ENCODE assay signal across 27 mouse cellular contexts in the genomic region with DNA sequence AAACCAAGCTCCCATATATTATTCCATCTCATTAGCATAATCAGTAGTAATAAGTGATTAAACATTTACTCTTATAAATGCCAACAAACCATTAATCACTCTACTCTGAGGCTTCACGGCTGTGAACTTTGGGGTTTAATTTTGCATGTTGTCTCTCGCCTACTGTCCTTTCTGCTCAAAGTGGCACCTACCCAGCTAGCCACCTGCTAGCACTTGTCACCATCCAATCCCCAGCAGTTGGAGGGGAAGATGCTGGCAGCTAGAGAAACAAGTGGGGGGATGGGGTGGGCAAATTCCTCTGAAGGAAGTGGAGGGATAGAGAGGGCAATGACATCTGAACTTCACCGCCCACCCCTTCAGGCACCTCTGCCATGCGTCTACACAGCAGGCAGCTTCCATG.
DNase-seq lines count a peak whose midpoint lies in the region; ATAC-seq and TF ChIP-seq lines count a peak whose summit lies in the region.
"Had no signal": no experiment of that assay in that cellular context is flagged by ENCODE, and none has a peak within 500 bp of the region (broad histone marks: within the 10 kb centered on the region; RNA-seq: fewer than 3 reads in every experiment).

No protein-coding gene starts in this region.

- whole genome bisulfite sequencing in forebrain, embryonic 13.5 days: 58% methylated on average over 4 of the region's 4 CpGs
- 63% methylated on average over 4 of the region's 4 CpGs for WGBS in forebrain, embryonic 10.5 days
- 38% methylated on average over 4 of the region's 4 CpGs for whole genome bisulfite sequencing in hindbrain, postnatal 0 days
- WGBS in hindbrain, embryonic 12.5 days: 59% methylated on average over 4 of the region's 4 CpGs

- no peak overlapping the region for H3K27ac ChIP-seq in forebrain, embryonic 13.5 days
- no peak overlapping the region for H3K27ac ChIP-seq in forebrain, embryonic 10.5 days
- H3K27ac ChIP-seq in hindbrain, postnatal 0 days: no peak overlapping the region
- no peak overlapping the region for H3K27ac ChIP-seq in hindbrain, embryonic 12.5 days
- H3K27ac ChIP-seq: embryonic facial prominence, embryonic 10.5 days; embryonic facial prominence, embryonic 13.5 days; heart, adult 2 months; heart, embryonic 10.5 days; heart, embryonic 13.5 days; hindbrain, embryonic 15.5 days; intestine, embryonic 15.5 days had no signal

- H3K4me1 ChIP-seq in forebrain, embryonic 13.5 days: peaks cover 28% of the 10 kb centered on the region
- peaks cover 27% of the 10 kb centered on the region for H3K4me1 ChIP-seq in forebrain, embryonic 10.5 days
- no peaks in the 10 kb centered on the region for H3K4me1 ChIP-seq in hindbrain, postnatal 0 days (ENCODE audit: insufficient read depth, low read length)
- peaks cover 16% of the 10 kb centered on the region for H3K4me1 ChIP-seq in hindbrain, embryonic 12.5 days
- H3K4me1 ChIP-seq: heart, embryonic 10.5 days; heart, embryonic 13.5 days; intestine, embryonic 15.5 days had no signal

- TF ChIP-seq CTCF in hindbrain, postnatal 0 days (IDR thresholded peaks at IDR 0.05; ENCODE audit: low read depth): no peak
- no peak for TF ChIP-seq CTCF in brain, embryonic 14.5 days (IDR thresholded peaks at IDR 0.05; ENCODE audit: borderline replicate concordance, extremely low read depth, insufficient read depth, insufficient read length)

- H3K4me3 ChIP-seq in forebrain, embryonic 13.5 days: no peak overlapping the region
- H3K4me3 ChIP-seq in forebrain, embryonic 10.5 days: no peak overlapping the region
- no peak overlapping the region for H3K4me3 ChIP-seq in hindbrain, postnatal 0 days (ENCODE audit: low read length)
- no peak overlapping the region for H3K4me3 ChIP-seq in hindbrain, embryonic 12.5 days
- H3K4me3 ChIP-seq: embryonic facial prominence, embryonic 10.5 days; embryonic facial prominence, embryonic 13.5 days; erythroblast, embryonic 14.5 days; heart, adult 2 months; heart, embryonic 10.5 days; heart, embryonic 13.5 days; hindbrain, embryonic 15.5 days; intestine, embryonic 15.5 days had no signal

- H3K9me3 ChIP-seq in forebrain, embryonic 13.5 days (replicated peaks): no peaks in the 10 kb centered on the region
- no peaks in the 10 kb centered on the region for H3K9me3 ChIP-seq in forebrain, embryonic 10.5 days
- no peaks in the 10 kb centered on the region for H3K9me3 ChIP-seq in hindbrain, postnatal 0 days (ENCODE audit: low read length)
- no peaks in the 10 kb centered on the region for H3K9me3 ChIP-seq in hindbrain, embryonic 12.5 days (replicated peaks)
- H3K9me3 ChIP-seq: embryonic facial prominence, embryonic 10.5 days; embryonic facial prominence, embryonic 13.5 days; heart, embryonic 10.5 days; heart, embryonic 13.5 days; hindbrain, embryonic 15.5 days; intestine, embryonic 15.5 days had no signal

- H3K4me2 ChIP-seq in forebrain, embryonic 13.5 days: no peak overlapping the region
- no peak overlapping the region for H3K4me2 ChIP-seq in hindbrain, postnatal 0 days (ENCODE audit: low read depth, low read length)
- no peak overlapping the region for H3K4me2 ChIP-seq in hindbrain, embryonic 12.5 days (replicated peaks)
- H3K4me2 ChIP-seq: embryonic facial prominence, embryonic 13.5 days; heart, embryonic 13.5 days; hindbrain, embryonic 15.5 days; intestine, embryonic 15.5 days had no signal

- no peak for DNase-seq in forebrain, embryonic 10.5 days (ENCODE audit: extremely low spot score, low spot score)
- peak; percentile 21 for DNase-seq in hindbrain, postnatal 0 days (ENCODE audit: low spot score)
- peak; percentile 12 for DNase-seq in brain, adult 2 months (ENCODE audit: low read depth, low spot score)
- DNase-seq in brain, embryonic 14.5 days (ENCODE audit: low read depth): peak; percentile 62
- DNase-seq: adrenal gland, adult 8-10 months; adrenal gland, postnatal 25 days; cerebellum, adult 18-20 months; cerebellum, adult 9-10 months; cerebellum, postnatal 36 days; embryo, embryonic 11 days; gastrocnemius, postnatal 10 days; gastrocnemius, postnatal 36 days; heart, adult 2 months; heart, postnatal 14 days; heart, postnatal 4 days; kidney, adult 11 months; kidney, adult 8-10 months had no signal

- peak; percentile 53; the same call in 1 of the 2 replicates for ATAC-seq in forebrain, embryonic 13.5 days
- ATAC-seq in hindbrain, postnatal 0 days: no peak
- ATAC-seq in hindbrain, embryonic 12.5 days (ENCODE audit: low FRiP score): no peak
- ATAC-seq: activated CD4-positive, CD25-positive, alpha-beta regulatory T cell, adult 4 months; intestine, embryonic 15.5 days had no signal

- H3K36me3 ChIP-seq in forebrain, embryonic 13.5 days (ENCODE audit: poor library complexity, severe bottlenecking): no peaks in the 10 kb centered on the region
- H3K36me3 ChIP-seq in forebrain, embryonic 10.5 days (replicated peaks): no peaks in the 10 kb centered on the region
- no peaks in the 10 kb centered on the region for H3K36me3 ChIP-seq in hindbrain, postnatal 0 days (ENCODE audit: insufficient read depth, low read length)
- no peaks in the 10 kb centered on the region for H3K36me3 ChIP-seq in hindbrain, embryonic 12.5 days
- H3K36me3 ChIP-seq: embryonic facial prominence, embryonic 10.5 days; embryonic facial prominence, embryonic 13.5 days; heart, embryonic 10.5 days; heart, embryonic 13.5 days; hindbrain, embryonic 15.5 days; intestine, embryonic 15.5 days had no signal

- H3K9ac ChIP-seq in forebrain, embryonic 13.5 days: no peak overlapping the region
- no peak overlapping the region for H3K9ac ChIP-seq in hindbrain, postnatal 0 days (replicated peaks; ENCODE audit: low read length)
- no peak overlapping the region for H3K9ac ChIP-seq in hindbrain, embryonic 12.5 days
- H3K9ac ChIP-seq: embryonic facial prominence, embryonic 13.5 days; heart, embryonic 13.5 days; hindbrain, embryonic 15.5 days; intestine, embryonic 15.5 days had no signal

- H3K27me3 ChIP-seq in forebrain, embryonic 13.5 days: no peaks in the 10 kb centered on the region; the same call in 1 of the 2 replicates
- H3K27me3 ChIP-seq in forebrain, embryonic 10.5 days (ENCODE audit: poor library complexity, severe bottlenecking): no peaks in the 10 kb centered on the region
- no peaks in the 10 kb centered on the region for H3K27me3 ChIP-seq in hindbrain, postnatal 0 days (ENCODE audit: insufficient read depth, low read length)
- no peaks in the 10 kb centered on the region for H3K27me3 ChIP-seq in hindbrain, embryonic 12.5 days
- H3K27me3 ChIP-seq: heart, embryonic 13.5 days; hindbrain, embryonic 15.5 days; intestine, embryonic 15.5 days had no signal

- no peak for TF ChIP-seq POLR2A in brain, embryonic 14.5 days (IDR thresholded peaks at IDR 0.05; ENCODE audit: borderline replicate concordance, extremely low read depth, insufficient read depth, insufficient read length, poor library complexity, severe bottlenecking)
